Mouse (Mus musculus) heart, embryonic 11.5 days (tissue): ENCODE results near the gene Tpbpa. TPM values are rescaled to one million over a fixed set of nuclear protein-coding genes. Genes with fewer than 3 reads are reported as not detected.
"Not testable (repeated sequence)": the region's sequence is repeated elsewhere in the genome, so short reads cannot be mapped to it uniquely, and the experiment has no call there.

Source experiments
- ATAC-seq: fragments of 200-750 bp; cut with Nextera tagmentation; replicated peaks from 2 replicates; pipeline ENCODE4 v1.8.0; 2017; ENCODE audit warnings: moderate library complexity; ENCODE audit not compliant: insufficient number of reproducible peaks, low FRiP score, low TSS enrichment
- H3K27ac ChIP-seq: fragments of 300-500 bp; sonication (generic); 2 replicates; pipeline ENCODE4 v1.5.1; 2014; ENCODE audit warnings: mild to moderate bottlenecking, low read depth, low read length
- H3K27me3 ChIP-seq: fragments of 300-500 bp; sonication (generic); 2 replicates; pipeline ENCODE4 v1.6.1; 2014; ENCODE audit warnings: mild to moderate bottlenecking, low read length, mixed read lengths; ENCODE audit not compliant: control insufficient read depth, insufficient read depth
- H3K36me3 ChIP-seq: fragments of 300-500 bp; sonication (generic); 2 replicates; pipeline ENCODE4 v1.6.1; 2014; ENCODE audit warnings: mild to moderate bottlenecking, low read length, moderate library complexity, mixed read lengths; ENCODE audit not compliant: control insufficient read depth, insufficient read depth
- H3K4me1 ChIP-seq: fragments of 300-500 bp; sonication (generic); 2 replicates; pipeline ENCODE4 v1.6.1; 2014; ENCODE audit warnings: low read length; ENCODE audit not compliant: control insufficient read depth, insufficient read depth
- H3K4me2 ChIP-seq: fragments of 300-500 bp; sonication (generic); 2 replicates; pipeline ENCODE4 v1.6.1; 2014; ENCODE audit warnings: mild to moderate bottlenecking, moderate library complexity
- H3K4me3 ChIP-seq: fragments of 300-500 bp; sonication (generic); 2 replicates; pipeline ENCODE4 v1.5.1; 2014; ENCODE audit warnings: low read depth, low read length
- H3K9ac ChIP-seq: fragments of 300-500 bp; sonication (generic); 2 replicates; pipeline ENCODE4 v1.6.1; 2014; ENCODE audit warnings: mild to moderate bottlenecking, low read depth, low read length, moderate library complexity
- H3K9me3 ChIP-seq: fragments of 300-500 bp; sonication (generic); replicated peaks from 2 replicates; pipeline ENCODE4 v1.6.1; 2016; ENCODE audit warnings: low read length; ENCODE audit not compliant: control insufficient read depth
- WGBS: fragments of 180-500 bp; shearing (Covaris S2); extraction: QIAGEN DNeasy Blood & Tissue Kit; methylation state at CpG from one replicate; pipeline ENCODE4 v1.1.7; 2014; ENCODE audit not compliant: insufficient replicate concordance; 5-methylcytosine and 5-hydroxymethylcytosine counted together
- polyA plus RNA-seq: library from polyadenylated mRNA; unstranded; fragments of >200 nt; fragmentation: Nextera tagmentation; extraction: Ambion mirVana; gene quantifications from 2 replicates; pipeline ENCODE4 v1.2.1, GENCODE M21; 2014

Tpbpa gene
- polyA plus RNA-seq, result not detected in 2 replicates

GRCm38 (mm10) chr13:60941884-60942283, at the start of gene Tpbpa:
Tpbpa (minus strand) TSS chr13:60941984.
- not testable (repeated sequence) for H3K9ac ChIP-seq, H3K9me3 ChIP-seq, H3K36me3 ChIP-seq, H3K4me3 ChIP-seq, H3K27ac ChIP-seq, H3K4me1 ChIP-seq, H3K4me2 ChIP-seq, ATAC-seq, H3K27me3 ChIP-seq
- 74% methylated on average over 3 of the region's 3 CpGs for WGBS

DNA sequence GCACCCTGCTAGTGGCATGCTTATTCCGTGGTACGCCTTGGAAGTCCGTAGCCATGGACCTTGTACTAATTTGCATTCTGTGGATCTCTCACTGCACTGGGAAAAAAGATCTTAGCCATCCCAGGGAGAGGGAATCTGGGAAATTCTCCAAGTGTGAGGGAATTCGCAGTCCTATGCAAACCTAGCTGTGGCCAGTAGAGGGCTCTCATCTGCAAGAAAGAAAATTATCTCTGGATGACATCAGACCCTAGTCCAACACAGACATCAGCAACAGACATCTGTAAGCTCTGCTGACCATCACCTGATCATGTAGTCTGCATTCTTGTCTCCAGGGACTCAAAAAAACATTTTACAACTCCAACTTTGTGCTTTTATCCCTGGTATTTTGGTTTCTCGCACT, 45.1 kb upstream of the Tpbpa start:
- H3K27ac ChIP-seq, H3K9me3 ChIP-seq, H3K4me1 ChIP-seq, H3K9ac ChIP-seq, H3K27me3 ChIP-seq, ATAC-seq, H3K36me3 ChIP-seq, H3K4me2 ChIP-seq, H3K4me3 ChIP-seq: not testable (repeated sequence)
- WGBS, result 72% methylated on average over 3 of the region's 5 CpGs

DNA sequence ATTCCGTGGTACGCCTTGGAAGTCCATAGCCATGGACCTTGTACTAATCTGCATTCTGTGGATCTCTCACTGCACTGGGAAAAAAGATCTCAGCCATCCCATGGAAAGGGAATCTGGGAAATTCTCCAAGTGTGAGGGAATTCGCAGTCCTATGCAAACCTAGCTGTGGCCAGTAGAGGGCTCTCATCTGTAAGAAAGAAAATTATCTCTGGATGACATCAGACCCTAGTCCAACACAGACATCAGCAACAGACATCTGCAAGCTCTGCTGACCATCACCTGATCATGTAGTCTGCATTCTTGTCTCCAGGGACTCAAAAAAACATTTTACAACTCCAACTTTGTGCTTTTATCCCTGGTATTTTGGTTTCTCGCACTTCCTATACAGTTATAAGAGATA, 30.5 kb upstream of the Tpbpa start:
- not testable (repeated sequence) for ATAC-seq, H3K9me3 ChIP-seq, H3K4me2 ChIP-seq, H3K4me1 ChIP-seq, H3K27ac ChIP-seq, H3K27me3 ChIP-seq, H3K4me3 ChIP-seq, H3K36me3 ChIP-seq, H3K9ac ChIP-seq
- WGBS, result 74% methylated on average over 4 of the region's 4 CpGs

- 20% methylated on average over 5 of the region's 5 CpGs for WGBS
- not testable (repeated sequence) for H3K4me1 ChIP-seq, ATAC-seq
These were observed 22.2 kb upstream of the Tpbpa start for GRCm38 (mm10) chr13:60963985-60964384.

DNA sequence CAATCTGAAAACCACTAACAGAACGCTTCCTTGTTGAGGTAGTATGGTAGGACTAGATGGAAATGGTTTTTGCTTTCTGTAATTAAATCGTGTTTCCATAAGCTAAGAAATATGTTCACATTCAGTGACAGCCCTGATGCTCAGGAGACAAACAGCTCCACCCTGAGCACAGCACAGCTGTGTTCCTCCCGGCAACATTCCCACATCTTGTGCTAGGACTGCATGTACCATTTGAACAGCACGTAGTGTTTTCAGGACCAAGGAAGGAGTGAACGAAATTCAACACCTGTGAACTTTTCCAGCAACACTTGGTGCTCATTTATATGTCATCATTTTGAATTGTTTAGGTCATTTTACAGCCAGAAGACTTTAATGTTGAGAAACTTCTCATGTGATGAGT, 19.9 kb upstream of the Tpbpa start:
- WGBS, result 63% methylated on average over 5 of the region's 5 CpGs
- ATAC-seq, result no peak
- no peak overlapping the region for H3K4me2 ChIP-seq
- no peak overlapping the region for H3K9ac ChIP-seq
- H3K27me3 ChIP-seq, result no peaks in the 10 kb centered on the region
- no peaks in the 10 kb centered on the region for H3K4me1 ChIP-seq
- no peak overlapping the region for H3K27ac ChIP-seq
- no peaks in the 10 kb centered on the region for H3K36me3 ChIP-seq
- peaks cover 3% of the 10 kb centered on the region for H3K9me3 ChIP-seq
- H3K4me3 ChIP-seq, result no peak overlapping the region

More at GRCm38 (mm10) chr13:60963985-60964384, 22.2 kb upstream of the Tpbpa start:
- H3K27ac ChIP-seq, H3K4me3 ChIP-seq, H3K4me2 ChIP-seq, H3K27me3 ChIP-seq, H3K9me3 ChIP-seq, H3K36me3 ChIP-seq, H3K9ac ChIP-seq: not testable (repeated sequence)

DNA sequence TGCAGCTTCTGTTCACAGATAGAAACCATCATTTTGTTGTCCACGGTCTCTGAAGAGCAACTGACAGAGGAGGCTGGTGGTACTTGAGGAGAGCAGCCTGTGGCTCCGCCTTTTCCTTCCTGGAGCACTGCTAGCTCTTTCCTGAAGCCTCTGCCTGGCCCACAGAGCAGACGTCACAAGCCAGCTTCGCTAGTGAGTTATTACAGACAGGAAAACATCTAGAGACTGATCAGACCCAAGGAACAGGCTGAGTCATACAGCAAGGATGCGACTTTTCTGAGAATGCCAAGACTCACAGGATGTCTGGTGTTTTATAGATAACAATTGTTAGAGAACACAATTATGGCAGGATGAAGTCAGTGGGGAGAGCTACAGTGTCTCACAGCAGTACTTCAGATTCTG, 5.3 kb downstream of the Tpbpa start, which contains the start of the genes Gm49391 and Ctla2a:
TSS of gene Gm49391 (minus strand) at position 72 of the 402 bp plus-strand sequence.
TSS of gene Ctla2a (minus strand) at position 126 of the 402 bp plus-strand sequence.
- H3K27me3 ChIP-seq, result no peaks in the 10 kb centered on the region
- no peak within 1 kb of the TSS for H3K4me2 ChIP-seq
- no peaks in the 10 kb centered on the region for H3K36me3 ChIP-seq
- 40% methylated on average over 5 of the region's 5 CpGs for WGBS
- no peak within 1 kb of the TSS for H3K4me3 ChIP-seq
- peak within 1 kb of the TSS; percentile 5; the same call in 1 of the 2 replicates for H3K27ac ChIP-seq
- no peak within 1 kb of the TSS for H3K9ac ChIP-seq
- H3K9me3 ChIP-seq, result 0 out of 2 replicates have a peak, but pooled peaks cover 3% of the 10 kb centered on the region
- ATAC-seq, result peak; percentile 83
- no peaks in the 10 kb centered on the region for H3K4me1 ChIP-seq

GRCm38 (mm10) chr13:60935490-60935889, 6.3 kb downstream of the Tpbpa start, which contains the start of gene Gm49393:
Gm49393 (minus strand) TSS chr13:60935590.
- H3K27me3 ChIP-seq, H3K9me3 ChIP-seq, H3K36me3 ChIP-seq, H3K4me2 ChIP-seq, H3K9ac ChIP-seq, ATAC-seq, H3K27ac ChIP-seq, H3K4me3 ChIP-seq, H3K4me1 ChIP-seq: not testable (repeated sequence)
- 67% methylated on average over 2 of the region's 2 CpGs for WGBS

GRCm38 (mm10) chr13:60904780-60905179, 37.0 kb downstream of the Tpbpa start, which contains the start of gene Tpbpb:
Tpbpb (minus strand) TSS chr13:60904880.
- H3K27me3 ChIP-seq, H3K4me3 ChIP-seq, H3K36me3 ChIP-seq, H3K9me3 ChIP-seq, H3K4me1 ChIP-seq, H3K9ac ChIP-seq, H3K4me2 ChIP-seq, H3K27ac ChIP-seq, ATAC-seq: not testable (repeated sequence)
- whole genome bisulfite sequencing, result 77% methylated on average over 2 of the region's 2 CpGs

- Histone ChIP-seq H3K27ac (peak within 1 kb of the TSS; percentile 29), H3K9ac (no peak within 1 kb of the TSS), H3K36me3 (no peaks in the 10 kb centered on the region), H3K27me3 (no peaks in the 10 kb centered on the region), H3K9me3 (no peaks in the 10 kb centered on the region; the same call in 1 of the 2 replicates), H3K4me1 (no peaks in the 10 kb centered on the region), H3K4me3 (no peak within 1 kb of the TSS), H3K4me2 (no peak within 1 kb of the TSS)
- peak; percentile 83 for ATAC-seq
- WGBS, result 41% methylated on average over 3 of the region's 3 CpGs
These were observed 44.5 kb downstream of the Tpbpa start, which contains the start of gene Ctla2b for GRCm38 (mm10) chr13:60897328-60897727. Ctla2b (minus strand) TSS chr13:60897447.
